Comparison of ENCODE assay signal across 11 mouse cellular contexts in genomic region chr12:46646139-46646611, GRCm38 (mm10).
DNase-seq lines count a peak whose midpoint lies in the region.
"Had no signal": no experiment of that assay in that cellular context is flagged by ENCODE, and none has a peak within 500 bp of the region (broad histone marks: within the 10 kb centered on the region; RNA-seq: fewer than 3 reads in every experiment).

No protein-coding gene starts in this region.

- intact Hi-C loops in left cerebral cortex, postnatal 36 days (cut with DNase I), result no loop called here

- peak; percentile 29 to 42 for DNase-seq in cerebellum, postnatal 25 days
- DNase-seq in cerebellum, adult 9-10 months, result no peak
- DNase-seq in right cerebral cortex, adult 18-20 months, result peak; percentile 8
- DNase-seq in right cerebral cortex, postnatal 4 days, result no peak
- DNase-seq in left cerebral cortex, postnatal 36 days (ENCODE audit: low spot score in 2 of 2), result peak; percentile 9 to 30
- no peak for DNase-seq in testis, postnatal 10 days (ENCODE audit: low spot score)
- no peak for DNase-seq in gastrocnemius, postnatal 10 days
- no peak for DNase-seq in adrenal gland, postnatal 14 days
- DNase-seq: liver, embryonic 13.5 days; lung, postnatal 36 days; retina, postnatal 1 day had no signal

Comparison
In these comparisons a context has a peak if more than half of its experiments do, and no peak if none do; other contexts are left out.
1. DNase-seq: peak in cerebellum, postnatal 25 days (2 of 2), right cerebral cortex, adult 18-20 months (single experiment) and left cerebral cortex, postnatal 36 days (2 of 2); none in cerebellum, adult 9-10 months (single experiment), right cerebral cortex, postnatal 4 days (single experiment), testis, postnatal 10 days (single experiment), gastrocnemius, postnatal 10 days (single experiment) and adrenal gland, postnatal 14 days (single experiment).